Comparison of ENCODE assay signal across 22 mouse cellular contexts in the genomic region with DNA sequence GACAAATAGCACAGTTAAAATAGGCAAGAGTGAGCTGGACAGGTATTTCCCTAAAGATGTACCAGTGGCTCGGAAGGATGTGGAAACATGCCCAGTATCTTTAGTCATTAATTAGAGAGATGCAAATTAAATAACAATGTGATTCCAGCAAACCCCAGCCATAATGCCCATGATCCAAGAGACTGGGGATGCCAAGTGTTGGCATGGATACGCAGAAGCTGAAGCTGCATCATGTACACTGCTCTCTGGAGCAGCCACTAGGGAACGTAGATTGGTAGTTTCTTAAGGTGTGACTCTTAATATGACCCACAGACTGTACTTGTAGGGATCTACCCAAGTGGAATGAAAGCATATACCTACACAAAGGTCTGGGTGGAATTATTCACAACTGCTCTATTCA. TPM values are rescaled to one million over a fixed set of nuclear protein-coding genes. Genes with fewer than 3 reads are reported as not detected.
DNase-seq lines count a peak whose midpoint lies in the region; ATAC-seq and TF ChIP-seq lines count a peak whose summit lies in the region.
"Had no signal": no experiment of that assay in that cellular context is flagged by ENCODE, and none has a peak within 500 bp of the region (broad histone marks: within the 10 kb centered on the region; RNA-seq: fewer than 3 reads in every experiment).

No protein-coding gene starts in this region.

- H3K9ac ChIP-seq in forebrain, embryonic 16.5 days (replicated peaks; ENCODE audit: low read depth, low read length) = no peak overlapping the region
- no peak overlapping the region for H3K9ac ChIP-seq in forebrain, embryonic 15.5 days (replicated peaks)
- H3K9ac ChIP-seq in midbrain, postnatal 0 days (replicated peaks; ENCODE audit: low read length, poor library complexity, severe bottlenecking) = no peak overlapping the region
- no peak overlapping the region for H3K9ac ChIP-seq in midbrain, embryonic 16.5 days (ENCODE audit: low read depth, low read length)
- H3K9ac ChIP-seq: embryonic facial prominence, embryonic 13.5 days; heart, embryonic 15.5 days; hindbrain, embryonic 15.5 days had no signal

- WGBS in forebrain, embryonic 16.5 days = 42% methylated on average over 3 of the region's 3 CpGs
- WGBS in forebrain, embryonic 15.5 days = 40% methylated on average over 3 of the region's 3 CpGs
- 75% methylated on average over 3 of the region's 3 CpGs for WGBS in midbrain, postnatal 0 days
- 78% methylated on average over 3 of the region's 3 CpGs for WGBS in midbrain, embryonic 16.5 days

- H3K27me3 ChIP-seq in forebrain, embryonic 16.5 days (replicated peaks; ENCODE audit: control insufficient read depth, insufficient read depth, low read length) = no peaks in the 10 kb centered on the region
- H3K27me3 ChIP-seq in forebrain, embryonic 15.5 days = no peaks in the 10 kb centered on the region
- H3K27me3 ChIP-seq in midbrain, postnatal 0 days (ENCODE audit: insufficient read depth, low read length) = no peaks in the 10 kb centered on the region
- no peaks in the 10 kb centered on the region for H3K27me3 ChIP-seq in midbrain, embryonic 16.5 days (ENCODE audit: control insufficient read depth, insufficient read depth, low read depth, low read length)
- H3K27me3 ChIP-seq: embryonic facial prominence, embryonic 13.5 days; heart, embryonic 15.5 days; hindbrain, embryonic 15.5 days had no signal

- peak; percentile 79; the same call in 1 of the 2 replicates for ATAC-seq in forebrain, embryonic 16.5 days
- ATAC-seq in forebrain, embryonic 15.5 days (replicated peaks) = no peak
- no peak for ATAC-seq in midbrain, postnatal 0 days (ENCODE audit: low FRiP score)
- no peak for ATAC-seq in midbrain, embryonic 16.5 days
- ATAC-seq: CD4-positive, CD25-positive, alpha-beta regulatory T cell, adult 4 months had no signal

- DNase-seq in cerebellum, postnatal 10 days = peak; percentile 50 to 60
- no peak for DNase-seq in cerebellum, adult 8-10 months
- DNase-seq in layer of hippocampus, adult 2 months (ENCODE audit: low spot score in 2 of 2) = no peak
- no peak for DNase-seq in layer of hippocampus, postnatal 36 days
- peak; percentile 73 for DNase-seq in midbrain, postnatal 0 days (ENCODE audit: low spot score)
- DNase-seq: adrenal gland, postnatal 10 days; B cell, adult 2 months; cerebellum, adult 2 months; cerebellum, postnatal 36 days; gastrocnemius, postnatal 14 days; heart, adult 2 months; heart, postnatal 14 days; kidney, adult 11 months had no signal

- peak; percentile 26; the same call in 1 of the 2 replicates for TF ChIP-seq CTCF in layer of hippocampus, adult 2 months (conservative IDR thresholded peaks at IDR 0.05)
- TF ChIP-seq CTCF in midbrain, postnatal 0 days (IDR thresholded peaks at IDR 0.05) = no peak

- no peak overlapping the region for H3K27ac ChIP-seq in forebrain, embryonic 16.5 days (ENCODE audit: low read length)
- H3K27ac ChIP-seq in forebrain, embryonic 15.5 days (replicated peaks) = no peak overlapping the region
- no peak overlapping the region for H3K27ac ChIP-seq in layer of hippocampus, adult 2 months
- no peak overlapping the region for H3K27ac ChIP-seq in midbrain, postnatal 0 days (ENCODE audit: low read depth, low read length)
- H3K27ac ChIP-seq in midbrain, embryonic 16.5 days (ENCODE audit: low read length) = no peak overlapping the region
- H3K27ac ChIP-seq: embryonic facial prominence, embryonic 13.5 days; heart, adult 2 months; heart, embryonic 15.5 days; hindbrain, embryonic 15.5 days had no signal

- H3K9me3 ChIP-seq in forebrain, embryonic 16.5 days (ENCODE audit: control insufficient read depth, low read length) = no peaks in the 10 kb centered on the region
- H3K9me3 ChIP-seq in forebrain, embryonic 15.5 days = no peaks in the 10 kb centered on the region
- H3K9me3 ChIP-seq in midbrain, postnatal 0 days (ENCODE audit: low read length) = no peaks in the 10 kb centered on the region
- H3K9me3 ChIP-seq in midbrain, embryonic 16.5 days (replicated peaks; ENCODE audit: control insufficient read depth, low read length, poor library complexity, severe bottlenecking) = no peaks in the 10 kb centered on the region; the same call in 1 of the 2 replicates
- H3K9me3 ChIP-seq: embryonic facial prominence, embryonic 13.5 days; heart, embryonic 15.5 days; hindbrain, embryonic 15.5 days had no signal

- H3K4me1 ChIP-seq in forebrain, embryonic 16.5 days (replicated peaks; ENCODE audit: control insufficient read depth, insufficient read depth, low read length) = peaks cover 12% of the 10 kb centered on the region
- peaks cover 12% of the 10 kb centered on the region for H3K4me1 ChIP-seq in forebrain, embryonic 15.5 days
- H3K4me1 ChIP-seq in midbrain, postnatal 0 days (ENCODE audit: insufficient read depth, low read length) = no peaks in the 10 kb centered on the region
- no peaks in the 10 kb centered on the region for H3K4me1 ChIP-seq in midbrain, embryonic 16.5 days (ENCODE audit: control insufficient read depth, insufficient read depth, low read length)
- H3K4me1 ChIP-seq: embryonic facial prominence, embryonic 13.5 days had no signal

- no peaks in the 10 kb centered on the region for H3K36me3 ChIP-seq in forebrain, embryonic 16.5 days (ENCODE audit: control insufficient read depth, insufficient read depth)
- H3K36me3 ChIP-seq in forebrain, embryonic 15.5 days = no peaks in the 10 kb centered on the region
- H3K36me3 ChIP-seq in midbrain, postnatal 0 days (ENCODE audit: insufficient read depth, low read length) = no peaks in the 10 kb centered on the region
- no peaks in the 10 kb centered on the region for H3K36me3 ChIP-seq in midbrain, embryonic 16.5 days (ENCODE audit: control insufficient read depth, insufficient read depth, low read length)
- H3K36me3 ChIP-seq: embryonic facial prominence, embryonic 13.5 days; G1E; heart, embryonic 15.5 days; hindbrain, embryonic 15.5 days had no signal

- no peak overlapping the region for H3K4me3 ChIP-seq in forebrain, embryonic 16.5 days (replicated peaks; ENCODE audit: low read length)
- no peak overlapping the region for H3K4me3 ChIP-seq in forebrain, embryonic 15.5 days
- no peak overlapping the region for H3K4me3 ChIP-seq in layer of hippocampus, adult 2 months
- no peak overlapping the region for H3K4me3 ChIP-seq in midbrain, postnatal 0 days (ENCODE audit: low read depth, low read length)
- no peak overlapping the region for H3K4me3 ChIP-seq in midbrain, embryonic 16.5 days (ENCODE audit: low read depth, low read length)
- H3K4me3 ChIP-seq: embryonic facial prominence, embryonic 13.5 days; heart, adult 2 months; heart, embryonic 15.5 days; hindbrain, embryonic 15.5 days had no signal

- H3K4me2 ChIP-seq in forebrain, embryonic 16.5 days (ENCODE audit: low read length) = no peak overlapping the region
- no peak overlapping the region for H3K4me2 ChIP-seq in forebrain, embryonic 15.5 days (replicated peaks)
- no peak overlapping the region for H3K4me2 ChIP-seq in midbrain, postnatal 0 days (ENCODE audit: low read depth, low read length, poor library complexity, severe bottlenecking)
- H3K4me2 ChIP-seq in midbrain, embryonic 16.5 days (ENCODE audit: low read length) = no peak overlapping the region
- H3K4me2 ChIP-seq: embryonic facial prominence, embryonic 13.5 days; heart, embryonic 11.5 days; heart, embryonic 15.5 days; hindbrain, embryonic 15.5 days had no signal

RNA-seq across cellular contexts. Expression of gene Vstm4, which starts 50.0 kb away (rescaled TPM):
- polyA plus RNA-seq in forebrain, embryonic 16.5 days (2015; fragmentation: Nextera tagmentation; extraction: Ambion mirVana) = 6.4 and 8.8 TPM in 2 replicates
- 6.5 and 7.1 TPM in 2 replicates for polyA plus RNA-seq in forebrain, embryonic 15.5 days (2015; fragmentation: Nextera tagmentation; extraction: Ambion mirVana)
- total RNA-seq in layer of hippocampus, adult 2 months (2021) = 1 to 10 TPM; 3.3 to 3.6 TPM
- 1 to 10 TPM; 3.9 to 4.2 TPM for total RNA-seq in layer of hippocampus, postnatal 36 days (2021)
- 9.2 and 11.0 TPM in 2 replicates for total RNA-seq in midbrain, postnatal 0 days (2014; rRNA removed)
- polyA plus RNA-seq in midbrain, postnatal 0 days (2015; fragmentation: Nextera tagmentation; extraction: Ambion mirVana) = 11.4 and 13.8 TPM in 2 replicates
- polyA plus RNA-seq in midbrain, embryonic 16.5 days (2015; fragmentation: Nextera tagmentation; extraction: Ambion mirVana) = 9.3 and 12.0 TPM in 2 replicates
- polyA plus RNA-seq: CD4-positive, CD25-positive, alpha-beta regulatory T cell, adult 4 months; G1E had no signal

Comparison
In these comparisons a context has a peak if more than half of its experiments do, and no peak if none do; other contexts are left out.
1. DNase-seq: peak in cerebellum, postnatal 10 days (2 of 2) and midbrain, postnatal 0 days (single experiment); none in cerebellum, adult 8-10 months (single experiment), layer of hippocampus, adult 2 months (0 of 2) and layer of hippocampus, postnatal 36 days (0 of 2).